Mouse (Mus musculus) ES-Bruce4 (cell line): ENCODE data around the gene Hist1h3b. TPM values are rescaled to one million over a fixed set of nuclear protein-coding genes. Genes with fewer than 3 reads are reported as not detected.

ENCODE experiments used
- H3K27ac ChIP-seq: 2 replicates; pipeline ENCODE4 v1.5.1; 2012; ENCODE audit warnings: low read length, inconsistent platforms; ENCODE audit not compliant: insufficient read depth
- H3K27me3 ChIP-seq: 2 replicates; pipeline ENCODE4 v1.6.1; 2012; ENCODE audit warnings: mild to moderate bottlenecking, low read length, inconsistent platforms; ENCODE audit not compliant: control insufficient read depth, poor library complexity, insufficient read depth, severe bottlenecking
- H3K36me3 ChIP-seq: 2 replicates; pipeline ENCODE4 v1.6.1; 2012; ENCODE audit warnings: inconsistent platforms, mild to moderate bottlenecking, low read length, moderate library complexity; ENCODE audit not compliant: control insufficient read depth, poor library complexity, insufficient read depth, severe bottlenecking
- H3K4me1 ChIP-seq: one replicate; pipeline ENCODE4 v1.8.1; 2011; ENCODE audit warnings: low read length; ENCODE audit not compliant: control insufficient read depth, insufficient read depth
- H3K4me3 ChIP-seq: 2 replicates; pipeline ENCODE4 v1.5.1; 2011; ENCODE audit warnings: low read depth, mild to moderate bottlenecking, low read length
- H3K9ac ChIP-seq: 2 replicates; pipeline ENCODE4 v1.6.1; 2012; ENCODE audit warnings: low read depth, mild to moderate bottlenecking, inconsistent platforms; ENCODE audit not compliant: poor library complexity, severe bottlenecking
- H3K9me3 ChIP-seq: replicated peaks from 2 replicates; pipeline ENCODE4 v1.6.1; 2012; ENCODE audit warnings: mild to moderate bottlenecking, low read length, inconsistent platforms; ENCODE audit not compliant: control insufficient read depth, poor library complexity, insufficient read depth, severe bottlenecking
- CTCF ChIP-seq: IDR thresholded peaks from one replicate; pipeline ENCODE4 v1.8.1; 2011; ENCODE audit warnings: low read depth, low read length
- EP300 ChIP-seq: IDR thresholded peaks from 2 replicates; pipeline ENCODE4 v1.6.1; 2011; ENCODE audit warnings: low read depth, low read length; ENCODE audit not compliant: insufficient read depth
- POLR2A ChIP-seq: IDR thresholded peaks from one replicate; pipeline ENCODE4 v1.8.1; 2011; ENCODE audit warnings: low read length; ENCODE audit not compliant: insufficient read depth
- polyA plus RNA-seq: library from polyadenylated mRNA; stranded (reverse); fragments of >200 nt; gene quantifications from 2 replicates; pipeline ENCODE4 v1.2.4, GENCODE M21; 2011; ENCODE audit warnings: low read depth; ENCODE audit not compliant: missing spikeins, insufficient read depth, insufficient read length

The Hist1h3b gene
- polyA plus RNA-seq, 1 experiment = 9.4 TPM

- Histone ChIP-seq H3K4me3 (no peak overlapping the region), H3K9me3 (no peaks in the 10 kb centered on the region), H3K27me3 (no peaks in the 10 kb centered on the region), H3K9ac (no peak overlapping the region), H3K27ac (no peak overlapping the region), H3K36me3 (no peaks in the 10 kb centered on the region), H3K4me1 (no peaks in the 10 kb centered on the region)
- TF ChIP-seq CTCF = peak; percentile 22
- TF ChIP-seq POLR2A = no peak
Measured at GRCm38 (mm10) chr13:23732156-23732804, 19.8 kb upstream of the Hist1h3b start.

- no peak overlapping the region for H3K27ac ChIP-seq
- no peaks in the 10 kb centered on the region for H3K4me1 ChIP-seq
- no peak overlapping the region for H3K9ac ChIP-seq
- no peak overlapping the region for H3K4me3 ChIP-seq
- H3K9me3 ChIP-seq = no peaks in the 10 kb centered on the region
- no peaks in the 10 kb centered on the region for H3K27me3 ChIP-seq
- no peaks in the 10 kb centered on the region for H3K36me3 ChIP-seq
- TF ChIP-seq EP300 (no peak), POLR2A (no peak), CTCF (no peak)
Measured at GRCm38 (mm10) chr13:23737091-23737490, 15.0 kb upstream of the Hist1h3b start.

- TF ChIP-seq EP300 (no peak), CTCF (no peak), POLR2A (no peak)
- peak overlapping the region; percentile 85 for H3K27ac ChIP-seq
- no peaks in the 10 kb centered on the region for H3K9me3 ChIP-seq
- no peaks in the 10 kb centered on the region for H3K36me3 ChIP-seq
- peak overlapping the region; percentile 85 for H3K9ac ChIP-seq
- no peak overlapping the region for H3K4me3 ChIP-seq
- H3K4me1 ChIP-seq = no peaks in the 10 kb centered on the region
- H3K27me3 ChIP-seq = no peaks in the 10 kb centered on the region
Measured at GRCm38 (mm10) chr13:23738041-23738440, 14.0 kb upstream of the Hist1h3b start.

DNA sequence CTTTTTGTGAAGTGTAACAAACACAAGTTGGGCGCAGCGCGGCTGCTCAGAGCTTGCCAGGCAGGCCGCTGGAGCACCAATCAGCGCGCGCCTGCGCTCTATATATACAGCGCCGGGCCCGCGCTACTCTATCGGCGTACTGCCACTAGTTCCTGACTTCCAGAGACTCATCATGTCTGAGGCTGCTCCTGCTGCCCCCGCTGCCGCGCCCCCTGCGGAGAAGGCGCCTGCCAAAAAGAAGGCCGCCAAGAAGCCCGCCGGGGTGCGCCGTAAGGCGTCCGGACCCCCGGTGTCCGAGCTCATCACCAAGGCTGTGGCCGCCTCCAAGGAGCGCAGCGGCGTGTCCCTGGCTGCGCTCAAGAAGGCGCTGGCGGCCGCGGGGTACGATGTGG, 13.4 kb upstream of the Hist1h3b start, which contains the start of gene Hist1h1c:
Gene Hist1h1c (plus strand): TSS at position 132 of the 392 bp plus-strand sequence.
- H3K36me3 ChIP-seq = no peaks in the 10 kb centered on the region
- H3K4me3 ChIP-seq = peak within 1 kb of the TSS; percentile 74
- no peaks in the 10 kb centered on the region for H3K27me3 ChIP-seq
- peak within 1 kb of the TSS; percentile 90 for H3K27ac ChIP-seq
- H3K9me3 ChIP-seq = no peaks in the 10 kb centered on the region
- peak; percentile 98 for TF ChIP-seq POLR2A
- TF ChIP-seq CTCF = no peak
- peak within 1 kb of the TSS; percentile 85 for H3K9ac ChIP-seq
- no peaks in the 10 kb centered on the region for H3K4me1 ChIP-seq

GRCm38 (mm10) chr13:23739069-23739921, 12.8 kb upstream of the Hist1h3b start:
- Histone ChIP-seq H3K9ac (peak overlapping the region; percentile 83), H3K36me3 (no peaks in the 10 kb centered on the region), H3K27ac (peak overlapping the region; percentile 90), H3K27me3 (no peaks in the 10 kb centered on the region), H3K4me3 (peak overlapping the region; percentile 74), H3K9me3 (no peaks in the 10 kb centered on the region), H3K4me1 (no peaks in the 10 kb centered on the region)
- TF ChIP-seq EP300 (peak; percentile 84), POLR2A (peak; percentile 99), CTCF (no peak)

- Histone ChIP-seq H3K27me3 (no peaks in the 10 kb centered on the region), H3K36me3 (no peaks in the 10 kb centered on the region), H3K9me3 (no peaks in the 10 kb centered on the region)
Measured at GRCm38 (mm10) chr13:23739922-23740252, 12.2 kb upstream of the Hist1h3b start.

More at GRCm38 (mm10) chr13:23739922-23740252, 12.2 kb upstream of the Hist1h3b start:
- peak overlapping the region; percentile 83 for H3K9ac ChIP-seq
- H3K27ac ChIP-seq = peak overlapping the region; percentile 90
- no peak for TF ChIP-seq POLR2A
- TF ChIP-seq EP300 = no peak
- no peak for TF ChIP-seq CTCF
- H3K4me1 ChIP-seq = no peaks in the 10 kb centered on the region
- peak overlapping the region; percentile 74 for H3K4me3 ChIP-seq
